Mouse (Mus musculus): ENCODE results near the gene Xrcc6. TPM values are rescaled to one million over a fixed set of nuclear protein-coding genes. Genes with fewer than 3 reads are reported as not detected.
A peak's percentile ranks its signal among the peaks of the same experiment; 100 is the strongest.

The Xrcc6 gene
- polyA plus RNA-seq, 1 experiment from 2014 or later: 89.4 TPM

DNA sequence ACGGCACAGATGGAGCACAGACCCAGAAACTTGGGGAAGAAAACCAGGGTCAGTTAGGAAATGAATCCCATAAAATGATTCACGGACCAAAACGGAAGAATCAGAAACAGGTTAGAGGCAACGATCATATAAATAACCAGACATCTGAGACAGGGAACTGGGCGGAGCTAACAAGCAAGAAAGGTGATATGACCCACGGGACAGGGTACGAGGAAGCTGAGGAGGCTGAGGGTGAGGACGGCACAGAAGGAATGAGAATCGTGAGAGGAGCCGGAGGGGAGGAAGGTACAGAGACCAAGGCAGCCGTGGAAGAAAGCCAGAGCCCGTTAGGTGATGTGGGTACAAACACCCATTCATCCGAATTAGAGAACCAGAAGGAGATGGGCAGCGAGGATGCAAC lies 76.3 kb downstream of the Xrcc6 start:
- no peaks in the 10 kb centered on the region for H3K36me3 ChIP-seq (ENCODE audit: insufficient read depth, low read length)
- no peaks in the 10 kb centered on the region for H3K9me3 ChIP-seq (ENCODE audit: low read length)
- no peak overlapping the region for H3K9ac ChIP-seq (replicated peaks; ENCODE audit: low read length)
- ATAC-seq (ENCODE audit: low FRiP score, low TSS enrichment): no peak
- H3K27ac ChIP-seq (ENCODE audit: low read length): no peak overlapping the region
- WGBS: 43% methylated on average over 14 of the region's 14 CpGs
- no peak overlapping the region for H3K4me3 ChIP-seq (ENCODE audit: low read length)
- H3K4me1 ChIP-seq (ENCODE audit: insufficient read depth, low read length): no peaks in the 10 kb centered on the region
- no peak overlapping the region for H3K4me2 ChIP-seq (replicated peaks; ENCODE audit: low read depth, low read length)
- peaks cover 22% of the 10 kb centered on the region for H3K27me3 ChIP-seq (ENCODE audit: insufficient read depth, low read length)

DNA sequence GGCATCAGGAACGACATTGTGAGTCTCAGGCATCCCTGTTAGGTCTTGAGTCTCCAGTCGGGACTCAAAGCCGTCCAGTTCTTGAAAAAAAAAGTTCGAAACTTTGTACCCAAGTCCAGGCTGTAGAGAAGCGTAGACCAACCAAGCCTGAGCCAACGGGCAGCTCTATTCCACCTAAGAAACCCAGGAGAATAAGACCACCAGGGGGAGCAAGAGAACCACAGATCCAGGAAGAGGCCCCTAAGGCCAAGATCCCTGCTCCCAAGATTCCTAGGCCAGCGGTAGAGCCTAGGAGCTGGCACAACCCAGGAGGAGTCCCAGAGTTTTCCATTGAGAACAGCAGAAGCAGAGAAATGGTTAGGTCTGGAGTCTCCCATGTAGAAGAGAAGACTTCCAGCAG lies 77.9 kb downstream of the Xrcc6 start:
- H3K9ac ChIP-seq (replicated peaks; ENCODE audit: low read length): no peak overlapping the region
- H3K4me1 ChIP-seq (ENCODE audit: insufficient read depth, low read length): peaks cover 3% of the 10 kb centered on the region; the same call in 1 of the 2 replicates
- ATAC-seq (ENCODE audit: low FRiP score, low TSS enrichment): no peak
- H3K36me3 ChIP-seq (ENCODE audit: insufficient read depth, low read length): no peaks in the 10 kb centered on the region
- 18% methylated on average over 7 of the region's 7 CpGs for WGBS
- no peaks in the 10 kb centered on the region for H3K9me3 ChIP-seq (ENCODE audit: low read length)
- peaks cover 37% of the 10 kb centered on the region for H3K27me3 ChIP-seq (ENCODE audit: insufficient read depth, low read length)
- no peak overlapping the region for H3K4me3 ChIP-seq (ENCODE audit: low read length)
- no peak overlapping the region for H3K27ac ChIP-seq (ENCODE audit: low read length)
- no peak overlapping the region for H3K4me2 ChIP-seq (replicated peaks; ENCODE audit: low read depth, low read length)

DNA sequence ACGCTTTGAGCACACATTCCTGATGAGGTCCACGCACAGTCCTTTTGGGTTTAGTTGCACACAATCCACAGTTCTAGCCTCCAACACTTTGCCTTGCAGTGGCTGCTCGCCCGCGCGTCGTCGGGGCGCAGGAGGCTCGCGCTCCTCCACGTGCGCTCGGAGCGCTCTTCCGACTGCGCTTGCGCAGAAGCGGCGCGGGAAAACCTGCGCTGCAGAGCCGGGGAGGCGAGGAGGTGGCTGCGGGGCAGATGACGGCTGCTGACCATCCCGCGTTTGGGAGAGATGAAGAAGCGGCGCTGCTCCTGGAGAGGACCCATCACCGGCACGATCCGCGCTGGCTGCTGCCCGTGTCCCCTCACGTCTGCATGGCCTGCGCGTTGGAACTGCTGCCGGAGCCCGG lies 82.3 kb downstream of the Xrcc6 start, which contains the start of gene Mei1:
Gene Mei1 (plus strand): TSS at position 99 of the 400 bp plus-strand sequence.
- H3K27me3 ChIP-seq (ENCODE audit: insufficient read depth, low read length): peaks cover 29% of the 10 kb centered on the region
- peak within 1 kb of the TSS; percentile 22; the same call in 1 of the 2 replicates for H3K4me3 ChIP-seq (ENCODE audit: low read length)
- H3K4me1 ChIP-seq (ENCODE audit: insufficient read depth, low read length): peaks cover 3% of the 10 kb centered on the region; the same call in 1 of the 2 replicates
- WGBS: 21% methylated on average over 39 of the region's 40 CpGs
- H3K27ac ChIP-seq (ENCODE audit: low read length): no peak within 1 kb of the TSS
- no peak within 1 kb of the TSS; the same call in 1 of the 2 replicates for H3K4me2 ChIP-seq (replicated peaks; ENCODE audit: low read depth, low read length)
- H3K9me3 ChIP-seq (ENCODE audit: low read length): no peaks in the 10 kb centered on the region
- no peak for ATAC-seq (ENCODE audit: low FRiP score, low TSS enrichment)
- no peaks in the 10 kb centered on the region for H3K36me3 ChIP-seq (ENCODE audit: insufficient read depth, low read length)
- no peak within 1 kb of the TSS for H3K9ac ChIP-seq (replicated peaks; ENCODE audit: low read length)

DNA sequence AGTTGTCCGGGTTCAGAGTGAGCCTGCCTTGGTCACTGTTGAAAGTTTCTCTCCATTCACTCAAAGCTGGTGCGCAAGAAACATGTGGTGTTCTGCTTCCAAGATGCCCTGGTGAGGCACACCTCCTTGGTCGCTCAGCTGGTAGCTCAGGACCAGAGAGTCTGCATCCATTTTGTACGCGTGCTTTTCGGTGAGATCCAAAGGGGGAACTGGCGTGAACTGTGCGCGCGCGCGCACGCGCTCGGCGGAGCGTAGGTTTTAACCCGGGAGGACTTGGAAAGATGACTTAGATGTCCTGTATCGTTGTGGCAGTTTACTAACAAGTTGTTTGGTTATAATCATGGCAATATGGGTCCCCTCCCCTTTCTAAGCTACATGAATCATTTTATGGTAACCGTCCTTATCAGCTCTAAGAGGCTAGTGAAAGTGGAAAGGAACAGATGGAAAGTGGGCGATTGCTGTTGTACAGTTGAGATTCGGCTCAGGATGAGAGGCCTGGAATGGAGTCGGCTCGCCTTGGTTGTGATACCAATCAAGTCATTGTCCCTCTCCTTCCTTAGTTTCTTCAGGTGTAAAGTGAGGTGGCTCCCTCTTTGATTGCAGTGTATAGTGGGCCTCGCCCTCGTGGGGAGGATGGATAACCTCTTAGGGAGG lies 84.3 kb downstream of the Xrcc6 start:
- Histone ChIP-seq H3K27ac (ENCODE audit: low read length) (no peak overlapping the region), H3K9me3 (ENCODE audit: low read length) (no peaks in the 10 kb centered on the region), H3K36me3 (ENCODE audit: insufficient read depth, low read length) (no peaks in the 10 kb centered on the region), H3K9ac (replicated peaks; ENCODE audit: low read length) (no peak overlapping the region), H3K4me1 (ENCODE audit: insufficient read depth, low read length) (peaks cover 3% of the 10 kb centered on the region; the same call in 1 of the 2 replicates), H3K27me3 (ENCODE audit: insufficient read depth, low read length) (peaks cover 29% of the 10 kb centered on the region), H3K4me2 (replicated peaks; ENCODE audit: low read depth, low read length) (no peak overlapping the region), H3K4me3 (ENCODE audit: low read length) (no peak overlapping the region)
- 90% methylated on average over 26 of the region's 26 CpGs for WGBS
- ATAC-seq (ENCODE audit: low FRiP score, low TSS enrichment): no peak

DNA sequence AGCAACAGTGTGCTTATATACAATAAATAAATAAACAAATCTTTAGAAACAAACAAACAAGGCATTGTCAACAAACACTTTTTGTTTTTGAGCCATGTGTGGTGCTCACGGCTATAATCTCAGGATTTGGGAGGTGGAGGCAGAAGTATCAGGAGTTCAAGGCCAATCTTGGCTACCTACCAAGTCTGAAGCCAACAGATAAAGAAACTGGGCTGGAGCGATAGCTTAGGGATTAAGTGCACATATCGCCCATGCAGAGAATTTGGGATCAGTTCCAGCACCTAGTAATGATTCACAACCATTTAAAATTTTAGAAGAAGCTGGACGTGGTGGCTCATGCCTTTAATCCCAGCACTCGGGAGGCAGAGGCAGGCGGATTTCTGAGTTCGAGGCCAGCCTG lies 85.9 kb downstream of the Xrcc6 start:
- Histone ChIP-seq H3K4me1 (ENCODE audit: insufficient read depth, low read length) (peaks cover 3% of the 10 kb centered on the region; the same call in 1 of the 2 replicates), H3K27me3 (ENCODE audit: insufficient read depth, low read length) (peaks cover 27% of the 10 kb centered on the region), H3K36me3 (ENCODE audit: insufficient read depth, low read length) (no peaks in the 10 kb centered on the region), H3K4me3 (ENCODE audit: low read length) (no peak overlapping the region), H3K9ac (replicated peaks; ENCODE audit: low read length) (no peak overlapping the region), H3K9me3 (ENCODE audit: low read length) (no peaks in the 10 kb centered on the region), H3K27ac (ENCODE audit: low read length) (no peak overlapping the region), H3K4me2 (replicated peaks; ENCODE audit: low read depth, low read length) (no peak overlapping the region)
- no peak for ATAC-seq (ENCODE audit: low FRiP score, low TSS enrichment)
- WGBS: 81% methylated on average over 7 of the region's 7 CpGs

DNA sequence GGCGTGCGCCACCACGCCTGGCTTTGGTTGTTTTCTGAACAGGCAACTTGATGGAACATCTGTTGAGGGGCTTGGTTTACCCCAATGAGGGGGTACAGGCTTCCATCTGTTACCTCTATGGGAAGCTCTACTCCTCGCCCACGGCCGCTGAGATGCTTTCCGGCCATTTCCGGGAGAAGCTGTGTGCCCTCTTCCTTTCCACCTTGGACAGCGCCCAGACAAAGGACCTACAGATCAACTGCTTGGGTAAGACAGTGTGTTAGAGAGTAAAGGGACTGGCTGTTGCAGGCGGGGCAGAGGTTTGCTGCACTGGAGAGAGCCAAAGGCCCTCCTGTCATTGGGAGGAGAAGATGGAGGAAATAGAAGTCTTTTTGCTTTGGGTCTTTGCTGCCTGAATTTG lies 92.2 kb downstream of the Xrcc6 start:
- Histone ChIP-seq H3K4me2 (replicated peaks; ENCODE audit: low read depth, low read length) (no peak overlapping the region), H3K4me3 (ENCODE audit: low read length) (no peak overlapping the region), H3K36me3 (ENCODE audit: insufficient read depth, low read length) (no peaks in the 10 kb centered on the region), H3K4me1 (ENCODE audit: insufficient read depth, low read length) (no peaks in the 10 kb centered on the region), H3K27ac (ENCODE audit: low read length) (no peak overlapping the region), H3K9me3 (ENCODE audit: low read length) (no peaks in the 10 kb centered on the region), H3K27me3 (ENCODE audit: insufficient read depth, low read length) (no peaks in the 10 kb centered on the region), H3K9ac (replicated peaks; ENCODE audit: low read length) (no peak overlapping the region)
- no peak for ATAC-seq (ENCODE audit: low FRiP score, low TSS enrichment)
- 52% methylated on average over 10 of the region's 10 CpGs for WGBS

DNA sequence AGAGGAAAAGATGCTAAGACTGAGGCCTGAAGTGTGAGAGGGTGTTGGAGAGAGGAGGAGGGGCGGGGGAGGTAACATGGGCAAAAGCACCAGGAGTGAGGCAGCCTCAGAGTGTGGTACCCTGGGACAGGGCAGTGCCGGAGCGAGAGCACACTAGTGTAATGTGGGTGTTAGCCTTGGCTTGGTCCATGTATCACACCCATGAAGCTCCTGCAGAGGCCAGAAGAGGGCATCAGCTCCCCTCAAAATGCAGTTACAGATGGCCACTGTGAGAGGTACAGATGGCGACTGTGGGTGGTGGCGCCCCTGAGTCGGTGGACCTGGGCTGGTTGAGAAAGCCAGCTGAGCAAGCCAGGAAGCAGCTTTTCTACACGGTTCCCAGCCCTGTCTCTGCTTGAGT lies 93.5 kb downstream of the Xrcc6 start:
- Histone ChIP-seq H3K4me1 (ENCODE audit: insufficient read depth, low read length) (no peaks in the 10 kb centered on the region), H3K4me3 (ENCODE audit: low read length) (no peak overlapping the region), H3K36me3 (ENCODE audit: insufficient read depth, low read length) (no peaks in the 10 kb centered on the region), H3K27ac (ENCODE audit: low read length) (no peak overlapping the region), H3K4me2 (replicated peaks; ENCODE audit: low read depth, low read length) (no peak overlapping the region), H3K9me3 (ENCODE audit: low read length) (no peaks in the 10 kb centered on the region), H3K9ac (replicated peaks; ENCODE audit: low read length) (no peak overlapping the region), H3K27me3 (ENCODE audit: insufficient read depth, low read length) (no peaks in the 10 kb centered on the region)
- 31% methylated on average over 7 of the region's 7 CpGs for WGBS
- ATAC-seq (ENCODE audit: low FRiP score, low TSS enrichment): no peak

DNA sequence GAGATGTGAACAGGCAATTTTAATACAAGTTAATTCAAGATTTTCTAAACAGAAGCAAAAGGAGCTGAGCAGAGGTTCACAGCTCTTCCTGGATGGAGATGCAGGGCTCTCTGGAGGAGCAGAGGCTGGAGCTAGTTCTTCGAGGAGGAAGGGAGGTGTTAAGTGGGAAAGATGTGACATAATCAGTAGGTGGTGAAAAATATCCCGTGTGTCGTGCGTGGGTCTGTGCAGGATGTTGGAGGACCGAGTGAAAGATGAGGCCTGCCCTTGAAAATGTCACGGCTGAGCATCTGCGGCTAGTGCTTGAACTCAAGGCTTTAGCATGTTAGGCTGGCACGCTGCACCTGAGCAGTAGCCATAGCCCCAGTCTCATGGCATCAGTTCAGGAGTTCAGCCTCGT lies 98.0 kb downstream of the Xrcc6 start:
- 81% methylated on average over 9 of the region's 9 CpGs for WGBS
- ATAC-seq (ENCODE audit: low FRiP score, low TSS enrichment): no peak
- Histone ChIP-seq H3K9me3 (ENCODE audit: low read length) (no peaks in the 10 kb centered on the region), H3K4me1 (ENCODE audit: insufficient read depth, low read length) (no peaks in the 10 kb centered on the region), H3K9ac (replicated peaks; ENCODE audit: low read length) (no peak overlapping the region), H3K27me3 (ENCODE audit: insufficient read depth, low read length) (no peaks in the 10 kb centered on the region), H3K4me3 (ENCODE audit: low read length) (no peak overlapping the region), H3K4me2 (replicated peaks; ENCODE audit: low read depth, low read length) (no peak overlapping the region), H3K27ac (ENCODE audit: low read length) (no peak overlapping the region), H3K36me3 (ENCODE audit: insufficient read depth, low read length) (no peaks in the 10 kb centered on the region)

DNA sequence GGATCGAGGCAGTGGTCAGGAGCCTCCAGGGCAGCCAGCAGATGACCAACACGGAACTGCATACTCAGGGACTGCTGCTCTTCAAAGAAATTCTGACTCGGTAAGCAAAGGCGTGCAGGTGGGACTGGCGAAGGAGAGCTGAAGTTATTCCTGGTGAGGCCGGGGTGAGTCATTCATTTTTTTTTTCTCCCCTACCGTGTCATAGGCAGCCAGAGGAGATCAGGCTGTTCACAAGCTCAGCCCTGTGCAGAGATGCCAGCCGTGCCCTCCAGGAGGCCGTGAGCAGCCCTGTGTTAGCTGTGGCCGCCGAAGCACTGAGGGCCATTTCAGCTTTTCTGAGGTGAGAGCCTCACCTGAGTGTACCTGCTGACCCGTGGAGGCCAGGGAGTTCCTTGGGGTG lies 98.5 kb downstream of the Xrcc6 start:
- Histone ChIP-seq H3K9ac (replicated peaks; ENCODE audit: low read length) (no peak overlapping the region), H3K9me3 (ENCODE audit: low read length) (no peaks in the 10 kb centered on the region), H3K36me3 (ENCODE audit: insufficient read depth, low read length) (no peaks in the 10 kb centered on the region), H3K4me2 (replicated peaks; ENCODE audit: low read depth, low read length) (no peak overlapping the region), H3K4me1 (ENCODE audit: insufficient read depth, low read length) (no peaks in the 10 kb centered on the region), H3K27ac (ENCODE audit: low read length) (no peak overlapping the region), H3K4me3 (ENCODE audit: low read length) (no peak overlapping the region), H3K27me3 (ENCODE audit: insufficient read depth, low read length) (no peaks in the 10 kb centered on the region)
- 74% methylated on average over 12 of the region's 12 CpGs for whole genome bisulfite sequencing
- ATAC-seq (ENCODE audit: low FRiP score, low TSS enrichment): no peak

DNA sequence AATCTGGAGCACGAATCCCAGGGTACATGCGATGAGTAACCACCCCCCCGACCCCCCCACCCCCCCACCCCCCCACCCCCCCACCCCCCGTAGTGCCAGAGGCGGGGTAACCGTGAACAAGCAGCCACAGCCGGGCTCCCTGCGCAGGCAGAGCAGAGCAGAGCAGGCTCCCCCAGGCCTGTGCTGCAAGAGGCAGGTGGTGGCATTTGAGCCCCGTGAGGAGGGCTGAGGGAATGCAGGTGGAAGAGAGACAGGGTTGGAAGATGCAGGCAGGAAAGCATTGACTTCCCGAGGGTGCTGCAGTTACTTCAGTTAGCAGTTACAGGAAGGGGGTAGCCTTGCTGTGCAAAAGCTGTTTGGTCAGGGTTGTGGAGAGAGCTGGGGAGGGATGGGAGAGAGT lies 99.6 kb downstream of the Xrcc6 start:
- no peak overlapping the region for H3K27ac ChIP-seq (ENCODE audit: low read length)
- no peaks in the 10 kb centered on the region for H3K4me1 ChIP-seq (ENCODE audit: insufficient read depth, low read length)
- H3K36me3 ChIP-seq (ENCODE audit: insufficient read depth, low read length): no peaks in the 10 kb centered on the region
- H3K9ac ChIP-seq (replicated peaks; ENCODE audit: low read length): no peak overlapping the region
- no peak overlapping the region for H3K4me3 ChIP-seq (ENCODE audit: low read length)
- H3K27me3 ChIP-seq (ENCODE audit: insufficient read depth, low read length): no peaks in the 10 kb centered on the region
- ATAC-seq (ENCODE audit: low FRiP score, low TSS enrichment): no peak
- H3K4me2 ChIP-seq (replicated peaks; ENCODE audit: low read depth, low read length): no peak overlapping the region
- no peaks in the 10 kb centered on the region for H3K9me3 ChIP-seq (ENCODE audit: low read length)
- 20% methylated on average over 4 of the region's 10 CpGs for WGBS
